Mouse (Mus musculus) heart, adult 9 months (tissue): ENCODE measurements at regions not wholly inside any gene's neighbourhood (a gene's known extent, or its start where the extent isn't known, plus 50 kb on each side); places are given as distances from the start of the nearest gene placed in this dataset.

Experiments
- DNase-seq, 2 experiments: peaks; one replicate each; pipeline ENCODE4 v3.0.0; 2022; ENCODE audit warnings: low spot score in 2 of 2

DNA sequence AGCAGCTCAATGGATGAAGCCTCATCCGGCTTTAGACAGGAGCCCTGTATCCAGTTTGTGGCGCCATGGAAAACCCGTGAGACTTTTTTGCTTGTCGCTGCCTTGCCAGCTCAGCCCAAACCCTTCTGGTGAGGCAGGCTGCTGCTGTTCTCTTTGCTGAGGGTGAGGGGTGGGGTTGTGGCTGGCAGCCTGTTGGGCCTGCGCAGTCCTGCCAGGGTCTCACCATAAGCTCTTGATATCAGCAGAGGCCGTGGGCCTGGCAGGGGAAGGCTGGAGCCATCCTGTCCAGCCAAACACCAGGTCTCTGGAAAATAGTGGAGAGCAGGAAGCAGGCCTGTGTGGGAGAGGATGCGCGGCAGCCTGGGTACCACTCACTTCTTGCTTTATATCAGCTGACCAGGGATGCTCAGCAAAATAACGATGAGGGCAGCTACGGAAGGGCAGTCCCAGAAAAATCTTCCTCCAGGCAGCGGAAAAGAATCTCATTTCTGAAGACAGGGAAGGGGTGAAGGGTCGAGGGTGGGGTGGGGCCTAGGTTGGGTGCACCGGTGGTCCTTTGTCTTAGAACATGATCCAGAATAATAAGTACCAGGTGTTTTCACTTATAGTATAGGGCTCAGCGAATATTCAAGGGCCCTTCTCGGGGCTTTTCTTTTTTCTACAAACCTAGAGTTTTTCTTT lies 73.4 kb upstream of the Medag start:
- no peak for DNase-seq

DNA sequence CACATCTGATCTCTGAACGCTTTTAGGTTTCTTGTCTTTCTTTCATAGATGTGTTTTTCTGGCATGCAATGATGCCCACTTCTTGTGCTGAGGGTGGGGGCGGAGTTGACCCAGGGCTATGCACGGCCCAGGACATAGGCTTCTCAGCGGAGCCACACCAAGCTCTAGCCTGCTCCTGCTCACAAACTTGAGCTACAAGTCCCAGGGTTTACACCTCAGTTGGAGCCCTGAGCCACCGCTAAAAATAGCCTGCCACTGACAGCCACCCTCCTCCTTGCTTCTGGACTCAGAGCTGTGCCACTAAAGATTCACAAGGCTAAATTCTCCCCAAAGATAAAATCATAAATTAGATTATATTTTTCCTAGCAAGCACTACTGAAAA lies 72.9 kb upstream of the Medag start:
- DNase-seq = no peak

DNA sequence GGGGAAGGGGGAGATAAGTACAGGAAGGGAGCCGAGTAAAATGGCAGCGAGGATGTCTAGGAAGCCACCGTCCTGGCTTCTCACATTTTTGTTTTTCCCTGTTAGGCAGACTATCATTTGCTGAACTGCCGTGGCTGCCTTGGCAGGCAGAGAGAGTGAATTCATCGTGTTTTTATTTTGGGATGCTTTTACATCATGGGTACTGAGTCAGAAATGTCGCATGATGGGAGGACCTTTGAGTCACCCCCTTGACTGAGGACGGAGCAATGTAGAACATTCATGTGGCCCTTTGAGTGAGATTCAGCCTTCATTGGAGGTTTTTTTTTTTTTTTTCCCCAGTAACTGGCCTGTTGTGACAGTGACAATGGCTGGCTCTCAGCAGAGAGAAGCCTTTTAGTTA lies 71.2 kb upstream of the Medag start:
- no peak for DNase-seq

- no peak for DNase-seq
Observed at GRCm38 (mm10) chr5:149341461-149341860, 70.1 kb upstream of the Medag start.

DNA sequence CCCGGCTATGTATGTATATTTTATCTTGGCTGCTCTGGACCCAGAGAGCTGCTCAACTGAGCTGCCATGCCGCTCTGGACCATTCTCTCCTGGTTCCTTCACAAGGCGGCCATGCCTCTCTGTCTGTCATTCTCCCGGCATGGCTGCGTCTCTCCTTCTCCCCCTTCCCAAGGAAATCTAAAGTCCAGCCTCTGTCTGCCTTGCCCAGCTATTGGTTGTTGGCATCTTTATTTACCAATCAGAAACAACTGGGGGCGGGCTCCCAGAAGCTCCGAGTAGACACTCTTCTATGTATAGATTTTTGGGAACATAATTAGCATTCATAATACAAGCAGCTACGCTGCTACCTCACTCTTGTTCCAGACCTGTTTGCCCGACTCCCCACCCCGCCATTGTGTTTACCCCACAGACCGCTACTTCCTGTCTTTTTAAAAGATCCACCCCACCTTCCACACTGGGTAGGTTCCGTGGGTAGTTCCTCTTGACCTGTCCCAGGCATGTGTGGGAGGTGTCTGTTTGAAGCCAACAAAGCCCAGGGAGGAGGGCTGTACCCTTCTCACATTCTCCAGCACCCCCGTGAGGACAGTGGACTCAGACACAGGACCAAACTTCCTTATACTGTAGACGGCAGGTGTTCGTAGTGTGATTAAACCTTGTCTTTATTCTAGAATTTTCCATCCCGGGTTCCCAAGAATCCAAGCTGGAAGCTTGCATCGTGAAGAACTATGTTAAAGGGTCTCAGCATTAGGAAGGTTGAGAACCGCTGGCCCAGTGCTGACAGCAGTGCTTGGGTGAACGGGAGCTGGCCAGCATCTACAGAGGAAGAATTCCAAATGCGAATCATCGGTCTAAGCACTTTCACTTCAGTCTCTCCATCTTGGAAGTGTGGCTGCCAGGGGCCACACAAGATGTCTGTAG lies 67.7 kb upstream of the Medag start:
- no peak for DNase-seq

GRCm38 (mm10) chr5:149344528-149344855 lies 67.1 kb upstream of the Medag start:
- no peak for DNase-seq

GRCm38 (mm10) chr5:149345161-149345560 lies 66.4 kb upstream of the Medag start:
- DNase-seq = no peak

GRCm38 (mm10) chr5:149349685-149350084 lies 61.9 kb upstream of the Medag start:
- DNase-seq = no peak

- peak; percentile 39 to 65 for DNase-seq
Observed at GRCm38 (mm10) chr5:149353039-149353655, 58.4 kb upstream of the Medag start.

- DNase-seq = no peak
Observed at GRCm38 (mm10) chr5:149354448-149355115, 57.0 kb upstream of the Medag start.

DNA sequence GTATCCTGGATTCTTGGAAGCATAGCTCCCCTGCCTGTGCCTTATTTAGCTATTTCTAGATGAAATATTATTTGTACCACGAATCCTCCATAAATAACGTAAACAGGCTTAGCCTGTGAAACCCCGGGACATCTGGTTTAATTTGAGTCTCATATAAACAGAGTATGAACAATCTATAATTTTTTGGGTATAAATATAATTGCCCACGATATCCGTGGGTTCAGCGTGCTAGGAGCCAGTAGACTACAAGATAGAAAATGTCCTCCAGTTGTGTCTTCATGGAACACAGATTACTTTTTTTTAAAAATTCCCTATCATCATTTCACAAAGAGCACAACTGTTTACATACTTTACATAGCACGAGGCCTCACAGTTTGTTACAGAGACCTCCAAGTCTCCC lies 56.4 kb upstream of the Medag start:
- DNase-seq = no peak

DNA sequence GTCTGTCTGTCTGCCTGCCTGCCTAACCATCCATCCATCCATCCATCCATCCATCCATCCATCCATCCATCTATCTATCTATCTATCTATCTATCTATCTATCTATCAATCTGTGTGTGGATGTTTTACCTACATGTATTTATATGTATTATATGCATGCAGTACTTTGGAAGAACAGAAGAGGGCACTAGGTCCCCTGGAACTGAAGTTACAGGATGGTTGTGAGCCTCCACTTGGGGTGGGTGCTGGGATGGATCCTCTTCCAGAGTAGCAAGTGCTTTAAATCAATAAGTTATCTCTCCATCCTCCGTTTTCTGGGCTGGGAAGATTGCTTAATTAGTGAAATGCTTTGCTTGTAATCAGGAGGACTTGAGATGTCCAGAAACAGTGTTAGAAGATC lies 54.6 kb upstream of the Medag start:
- DNase-seq = no peak
